Mouse (Mus musculus): ENCODE measurements around the gene Pnmal1. TPM values are rescaled to one million over a fixed set of nuclear protein-coding genes. Genes with fewer than 3 reads are reported as not detected.

Gene Pnmal1
- polyA plus RNA-seq, 1 experiment from 2014 or later = 23.7 TPM

Other genes starting within 250 kb of the Pnmal1 start
- not detected in 2 replicates for gene Ceacam9, start 237.8 kb upstream of the Pnmal1 start, polyA plus RNA-seq (2014; fragmentation: Nextera tagmentation; extraction: Ambion mirVana)
- 277 and 300 TPM in 2 replicates for gene Ap2s1, start 221.3 kb upstream of the Pnmal1 start, polyA plus RNA-seq (2014; fragmentation: Nextera tagmentation; extraction: Ambion mirVana)
- gene Slc1a5, start 178.3 kb upstream of the Pnmal1 start, polyA plus RNA-seq (2014; fragmentation: Nextera tagmentation; extraction: Ambion mirVana) = 20.7 and 23.2 TPM in 2 replicates
- 111 and 115 TPM in 2 replicates for gene Strn4, start 143.8 kb upstream of the Pnmal1 start, polyA plus RNA-seq (2014; fragmentation: Nextera tagmentation; extraction: Ambion mirVana)
- 24.3 and 25.9 TPM in 2 replicates for gene Fkrp, start 142.9 kb upstream of the Pnmal1 start, polyA plus RNA-seq (2014; fragmentation: Nextera tagmentation; extraction: Ambion mirVana)
- gene Prkd2, start 116.8 kb upstream of the Pnmal1 start, polyA plus RNA-seq (2014; fragmentation: Nextera tagmentation; extraction: Ambion mirVana) = 9.2 and 10.3 TPM in 2 replicates
- gene Dact3, start 84.4 kb upstream of the Pnmal1 start, polyA plus RNA-seq (2014; fragmentation: Nextera tagmentation; extraction: Ambion mirVana) = 4.8 and 5.3 TPM in 2 replicates
- 9.7 and 10.2 TPM in 2 replicates for gene Gng8, start 67.9 kb upstream of the Pnmal1 start, polyA plus RNA-seq (2014; fragmentation: Nextera tagmentation; extraction: Ambion mirVana)
- 0.94 and 1.2 TPM in 2 replicates for gene Ptgir, start 53.2 kb upstream of the Pnmal1 start, polyA plus RNA-seq (2014; fragmentation: Nextera tagmentation; extraction: Ambion mirVana)
- gene Calm3, start 35.6 kb upstream of the Pnmal1 start, polyA plus RNA-seq (2014; fragmentation: Nextera tagmentation; extraction: Ambion mirVana) = 284 and 295 TPM in 2 replicates
- 8.3 and 8.6 TPM in 2 replicates for gene Pnmal2, start 15.0 kb upstream of the Pnmal1 start, polyA plus RNA-seq (2014; fragmentation: Nextera tagmentation; extraction: Ambion mirVana)
- 1.6 and 2.5 TPM in 2 replicates for gene Gm42372, start 23.4 kb downstream of the Pnmal1 start, polyA plus RNA-seq (2014; fragmentation: Nextera tagmentation; extraction: Ambion mirVana)
- 13.2 and 14.7 TPM in 2 replicates for gene Ccdc8, start 33.0 kb downstream of the Pnmal1 start, polyA plus RNA-seq (2014; fragmentation: Nextera tagmentation; extraction: Ambion mirVana)
- 101 and 108 TPM in 2 replicates for gene Ppp5c, start 68.2 kb downstream of the Pnmal1 start, polyA plus RNA-seq (2014; fragmentation: Nextera tagmentation; extraction: Ambion mirVana)
- gene Hif3a, start 102.7 kb downstream of the Pnmal1 start, polyA plus RNA-seq (2014; fragmentation: Nextera tagmentation; extraction: Ambion mirVana) = 3.9 and 5.2 TPM in 2 replicates
- 0.10 and 0.22 TPM in 2 replicates for gene Psg16, start 114.4 kb downstream of the Pnmal1 start, polyA plus RNA-seq (2014; fragmentation: Nextera tagmentation; extraction: Ambion mirVana)
- not detected in 2 replicates for gene Ceacam3, start 190.6 kb downstream of the Pnmal1 start, polyA plus RNA-seq (2014; fragmentation: Nextera tagmentation; extraction: Ambion mirVana)
- not detected in 2 replicates for gene Psg29, start 243.8 kb downstream of the Pnmal1 start, polyA plus RNA-seq (2014; fragmentation: Nextera tagmentation; extraction: Ambion mirVana)